Mouse (Mus musculus) kidney, adult 2 months (tissue): ENCODE results near the gene Maz. TPM values are rescaled to one million over a fixed set of nuclear protein-coding genes. Genes with fewer than 3 reads are reported as not detected.
A peak's percentile ranks its signal among the peaks of the same experiment; 100 is the strongest.

Experiments used
- DNase-seq: peaks from one replicate; pipeline ENCODE4 v3.0.0; 2021
- H3K27ac ChIP-seq: fragments of 200-500 bp; 2 replicates; pipeline ENCODE4 v1.5.1; 2012; ENCODE audit warnings: low read depth, low read length, control low read depth, inconsistent platforms; ENCODE audit not compliant: insufficient read depth
- H3K27me3 ChIP-seq: fragments of 200-500 bp; replicated peaks from 2 replicates; pipeline ENCODE4 v1.6.1; 2012; ENCODE audit warnings: mild to moderate bottlenecking, moderate library complexity, low read length, inconsistent platforms; ENCODE audit not compliant: control insufficient read depth, insufficient read depth
- H3K36me3 ChIP-seq: fragments of 200-500 bp; 2 replicates; pipeline ENCODE4 v1.6.1; 2012; ENCODE audit warnings: mild to moderate bottlenecking, moderate library complexity, low read length, inconsistent platforms; ENCODE audit not compliant: control insufficient read depth, insufficient read depth
- H3K4me1 ChIP-seq: fragments of 200-500 bp; 2 replicates; pipeline ENCODE4 v1.6.1; 2011; ENCODE audit warnings: low read length; ENCODE audit not compliant: control insufficient read depth, insufficient read depth
- H3K4me3 ChIP-seq: fragments of 200-500 bp; 2 replicates; pipeline ENCODE4 v1.5.1; 2011; ENCODE audit warnings: mild to moderate bottlenecking, low read depth, low read length, control low read depth; ENCODE audit not compliant: insufficient read depth
- CTCF ChIP-seq: fragments of 200-500 bp; conservative IDR thresholded peaks from 2 replicates; pipeline ENCODE4 v1.5.1; 2011; ENCODE audit warnings: low read depth, mild to moderate bottlenecking, control low read depth, low read length, moderate library complexity, mixed read lengths; ENCODE audit not compliant: insufficient read depth, insufficient read length
- POLR2A ChIP-seq: fragments of 200-500 bp; IDR thresholded peaks from one replicate; pipeline ENCODE4 v1.6.1; 2011; ENCODE audit warnings: low read depth, low read length, control low read depth
- WGBS: fragments of 180-500 bp; shearing (Covaris S2); methylation state at CpG from one replicate; pipeline ENCODE4 v1.1.7; 2018; 5-methylcytosine and 5-hydroxymethylcytosine counted together
- polyA plus RNA-seq: library from polyadenylated mRNA; depleted of rRNA; stranded (reverse); fragments of >200 nt; gene quantifications from 2 replicates; pipeline ENCODE4 v1.2.3, GENCODE M21; 2012

The Maz gene
- polyA plus RNA-seq, 1 experiment = 97.9 TPM

DNA sequence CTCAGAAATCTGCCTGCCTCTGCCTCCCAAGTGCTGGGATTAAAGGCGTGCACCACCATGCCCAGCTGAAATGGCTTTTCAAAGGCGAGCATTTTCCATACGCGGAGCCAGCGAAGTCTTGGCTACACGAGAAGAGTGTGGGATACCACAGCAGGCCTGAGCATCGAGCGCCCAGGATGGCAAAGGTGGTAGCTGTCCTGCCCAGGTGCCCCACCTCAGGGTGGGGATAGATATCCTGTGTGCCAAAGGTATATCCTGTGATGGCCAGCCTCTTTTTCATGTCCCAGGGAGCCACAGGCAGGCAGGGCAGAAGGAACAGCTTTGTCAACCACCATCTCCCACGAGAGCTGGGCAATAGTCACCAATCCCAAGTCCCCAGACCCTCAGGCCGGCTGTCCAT is 14.0 kb downstream of the Maz start:
- Histone ChIP-seq H3K27ac (no peak overlapping the region), H3K4me1 (peaks cover 9% of the 10 kb centered on the region; the same call in 1 of the 2 replicates), H3K4me3 (no peak overlapping the region), H3K36me3 (no peaks in the 10 kb centered on the region), H3K27me3 (no peaks in the 10 kb centered on the region)
- TF ChIP-seq CTCF = no peak
- no peak for TF ChIP-seq POLR2A
- WGBS = 93% methylated on average over 10 of the region's 10 CpGs
- DNase-seq = no peak

DNA sequence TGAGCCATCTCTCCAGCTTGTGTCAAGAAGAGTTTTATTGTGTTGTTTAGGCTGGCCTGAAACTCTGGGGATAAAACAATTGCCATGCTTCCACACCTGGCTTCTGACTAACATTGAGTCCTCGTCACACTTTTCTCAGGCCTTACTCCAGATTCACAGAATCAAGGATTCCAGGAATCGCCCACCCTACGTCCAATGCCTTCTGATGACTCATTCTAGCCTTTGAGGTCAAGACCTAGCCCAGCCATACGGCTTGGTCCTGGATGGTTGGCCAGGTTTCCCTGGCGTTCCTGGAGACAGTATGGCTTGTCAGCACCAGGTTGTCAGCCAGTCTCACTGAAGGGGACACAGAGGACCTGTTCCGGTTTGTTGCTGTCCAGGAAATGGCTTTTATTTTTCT is 14.5 kb downstream of the Maz start:
- TF ChIP-seq POLR2A (no peak), CTCF (no peak)
- Histone ChIP-seq H3K36me3 (no peaks in the 10 kb centered on the region), H3K4me1 (peaks cover 5% of the 10 kb centered on the region; the same call in 1 of the 2 replicates), H3K27ac (no peak overlapping the region), H3K4me3 (no peak overlapping the region), H3K27me3 (no peaks in the 10 kb centered on the region)
- no peak for DNase-seq
- 66% methylated on average over 6 of the region's 6 CpGs for WGBS

DNA sequence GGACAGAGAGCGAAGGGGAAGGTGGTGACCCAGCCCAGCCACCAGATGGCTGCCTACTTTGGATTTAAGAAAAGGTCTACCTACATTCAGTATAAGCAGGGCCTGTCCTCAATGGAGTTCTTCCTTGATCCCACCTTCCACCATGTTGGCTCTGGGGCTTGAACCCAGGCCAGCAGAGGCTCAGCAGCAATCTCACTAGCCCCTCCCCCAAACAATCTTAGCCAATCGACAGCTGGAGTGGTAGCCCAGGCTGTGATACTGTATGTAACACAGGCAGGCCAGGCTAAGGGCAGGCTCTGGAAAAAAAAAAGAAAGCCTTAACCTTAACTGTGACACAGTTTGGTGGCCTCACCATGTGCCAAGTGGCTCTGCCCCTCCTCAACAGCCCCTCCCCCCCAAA is 15.1 kb downstream of the Maz start:
- H3K4me3 ChIP-seq = no peak overlapping the region
- no peaks in the 10 kb centered on the region for H3K36me3 ChIP-seq
- TF ChIP-seq POLR2A (no peak), CTCF (no peak)
- WGBS = 78% methylated on average over 2 of the region's 2 CpGs
- H3K27me3 ChIP-seq = no peaks in the 10 kb centered on the region
- H3K4me1 ChIP-seq = peaks cover 5% of the 10 kb centered on the region; the same call in 1 of the 2 replicates
- H3K27ac ChIP-seq = no peak overlapping the region
- no peak for DNase-seq

DNA sequence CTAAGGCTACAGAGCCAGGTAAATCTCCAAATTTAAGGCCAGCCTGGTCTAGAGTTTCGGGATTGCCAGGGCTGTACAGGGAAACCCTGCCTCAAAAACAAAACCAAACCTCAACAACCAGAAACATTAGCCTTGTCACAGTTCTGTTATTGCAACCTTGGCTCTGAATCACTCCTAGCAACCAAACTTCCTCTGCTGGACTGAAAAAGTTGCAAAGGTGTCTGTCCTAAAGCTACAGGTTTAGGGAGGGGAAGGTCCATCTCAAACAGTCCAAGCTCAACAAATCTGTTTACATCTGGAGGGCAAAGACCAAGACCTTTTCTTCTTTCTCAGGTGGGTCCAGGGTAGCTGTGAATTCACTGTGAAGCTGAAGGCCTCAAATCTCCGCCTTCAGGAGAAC is 15.8 kb downstream of the Maz start:
- peaks cover 5% of the 10 kb centered on the region; the same call in 1 of the 2 replicates for H3K4me1 ChIP-seq
- no peak for DNase-seq
- TF ChIP-seq CTCF = no peak
- no peak for TF ChIP-seq POLR2A
- H3K27ac ChIP-seq = no peak overlapping the region
- no peak overlapping the region for H3K4me3 ChIP-seq
- H3K36me3 ChIP-seq = no peaks in the 10 kb centered on the region
- 90% methylated on average over 2 of the region's 2 CpGs for WGBS
- no peaks in the 10 kb centered on the region for H3K27me3 ChIP-seq

DNA sequence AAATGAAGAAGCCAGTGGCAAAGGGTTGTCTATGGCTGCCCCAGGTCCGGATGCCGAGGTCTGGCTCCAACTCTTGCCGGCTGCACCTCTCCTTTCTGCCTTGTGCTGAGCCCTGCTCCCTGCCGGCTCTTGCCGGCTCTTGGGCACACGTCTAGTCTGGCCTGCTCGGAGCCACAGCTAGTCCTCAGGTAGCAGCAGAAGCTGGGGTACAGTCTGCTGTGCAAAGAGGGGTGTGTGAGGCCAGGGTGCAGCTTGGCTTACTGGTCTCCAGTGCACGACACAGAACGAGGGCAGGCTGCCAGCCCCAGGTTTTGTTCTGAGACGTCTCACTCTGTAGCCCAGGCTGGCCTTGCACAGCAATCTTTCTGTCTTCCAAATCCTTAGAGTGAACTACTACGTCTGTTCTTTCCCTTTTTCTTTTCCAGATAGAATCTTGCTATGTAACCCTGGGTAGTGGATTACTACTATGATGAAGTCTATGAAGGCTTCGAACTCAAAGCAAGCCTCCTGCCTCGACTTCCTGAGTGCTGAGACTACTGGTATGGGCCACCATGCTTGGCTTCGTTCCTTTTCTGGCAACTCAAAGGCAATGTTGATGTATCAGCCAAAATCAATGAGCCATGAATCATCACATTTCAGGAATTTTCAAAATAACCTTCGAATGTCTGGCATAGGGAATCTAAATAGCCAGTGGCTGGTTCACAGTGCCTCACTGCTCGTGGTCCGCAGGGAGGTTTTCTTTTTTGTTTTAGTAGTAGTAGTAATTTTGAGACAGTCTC is 17.3 kb downstream of the Maz start:
- 65% methylated on average over 17 of the region's 17 CpGs for WGBS
- TF ChIP-seq CTCF (no peak), POLR2A (no peak)
- no peak for DNase-seq
- Histone ChIP-seq H3K4me3 (no peak overlapping the region), H3K27ac (peak overlapping the region; percentile 66), H3K27me3 (no peaks in the 10 kb centered on the region), H3K36me3 (no peaks in the 10 kb centered on the region), H3K4me1 (peaks cover 8% of the 10 kb centered on the region; the same call in 1 of the 2 replicates)

DNA sequence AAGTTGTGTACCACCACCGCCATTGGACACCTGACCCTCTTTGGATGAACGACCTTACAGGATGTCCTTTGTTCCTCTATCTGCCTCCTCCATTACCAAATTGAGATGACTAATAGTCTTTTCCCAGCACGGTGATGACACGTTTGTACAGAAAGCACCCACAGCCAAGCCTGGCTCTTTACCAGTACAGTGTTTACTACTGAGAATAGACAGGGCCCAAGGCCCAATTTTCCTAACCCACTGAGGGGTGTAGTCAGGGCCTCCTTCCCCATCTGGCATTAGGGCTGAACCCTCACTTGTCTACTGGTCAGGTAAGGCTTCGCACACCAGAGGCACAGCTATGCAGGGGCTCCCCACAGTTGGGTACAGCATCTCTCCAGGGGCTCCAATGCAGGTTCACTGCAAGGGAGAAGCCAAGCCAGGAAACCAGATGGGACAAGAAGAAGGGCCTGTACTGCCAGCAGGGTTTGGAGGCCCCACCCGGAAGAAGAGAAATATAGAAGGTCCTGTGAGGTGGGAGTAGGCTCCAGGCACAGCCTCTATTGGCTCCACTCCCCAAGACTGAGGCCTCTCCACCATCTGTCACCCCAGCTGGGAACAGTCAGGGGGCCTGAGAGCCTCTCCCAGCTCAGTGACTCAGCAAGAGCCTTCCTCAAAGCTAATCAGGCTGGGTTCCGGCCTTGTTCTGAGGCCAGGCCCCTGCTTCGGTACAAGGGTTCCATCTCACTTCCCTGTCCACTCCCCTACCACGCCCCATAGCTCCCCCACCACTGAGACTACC is 18.4 kb downstream of the Maz start:
- H3K36me3 ChIP-seq = no peaks in the 10 kb centered on the region
- DNase-seq = peak; percentile 67
- H3K27me3 ChIP-seq = no peaks in the 10 kb centered on the region
- TF ChIP-seq CTCF = no peak
- no peak for TF ChIP-seq POLR2A
- peak overlapping the region; percentile 66 for H3K27ac ChIP-seq
- no peak overlapping the region for H3K4me3 ChIP-seq
- WGBS = 55% methylated on average over 9 of the region's 9 CpGs
- H3K4me1 ChIP-seq = peaks cover 9% of the 10 kb centered on the region; the same call in 1 of the 2 replicates

DNA sequence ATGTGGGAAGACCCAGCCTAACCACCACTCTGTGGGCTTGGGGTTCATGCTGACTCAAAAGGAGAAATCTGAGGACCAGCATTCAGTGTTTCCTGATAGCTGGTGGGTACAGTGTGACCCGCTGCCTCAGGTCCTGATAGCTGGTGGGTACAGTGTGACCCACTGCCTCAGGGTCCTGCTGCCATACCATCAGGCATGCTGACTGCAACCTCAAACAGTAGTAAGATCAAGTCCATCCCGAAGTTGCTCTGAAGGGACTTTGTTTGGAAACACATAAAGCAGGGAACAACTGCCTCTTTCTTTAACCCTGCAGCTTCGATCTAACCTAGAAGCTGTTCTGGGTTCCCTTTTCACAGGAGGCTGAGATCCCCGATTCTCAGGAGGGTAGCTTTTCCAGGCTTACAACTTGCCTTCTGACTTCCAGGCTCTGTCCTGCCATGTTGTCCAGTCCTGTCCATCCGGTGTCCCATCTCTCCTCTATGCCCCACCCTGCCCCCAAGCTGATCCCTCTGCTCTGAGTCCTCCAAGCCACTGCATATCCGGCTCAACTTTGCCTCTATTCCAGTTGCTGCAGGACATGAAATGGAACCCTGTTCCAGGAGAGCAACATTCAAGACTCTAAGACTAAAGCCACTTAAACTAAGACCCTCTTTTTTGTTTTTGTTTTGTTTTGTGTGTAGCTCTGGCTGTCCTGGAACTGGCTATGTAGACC is 19.4 kb downstream of the Maz start:
- TF ChIP-seq POLR2A = no peak
- no peak for TF ChIP-seq CTCF
- H3K27ac ChIP-seq = no peak overlapping the region
- H3K4me3 ChIP-seq = no peak overlapping the region
- no peaks in the 10 kb centered on the region for H3K27me3 ChIP-seq
- 0 out of 2 replicates have a peak, but pooled peaks cover 6% of the 10 kb centered on the region for H3K4me1 ChIP-seq
- WGBS = 85% methylated on average over 6 of the region's 6 CpGs
- H3K36me3 ChIP-seq = no peaks in the 10 kb centered on the region
- no peak for DNase-seq
